Mouse (Mus musculus): Measurements from ENCODE around the gene Babam2.

GRCm38 (mm10) chr5:31949389-31949788 lies 251.9 kb downstream of the Babam2 start:
- TF ChIP-seq CTCF (IDR thresholded peaks at IDR 0.05; ENCODE audit: low read depth, low read length) (no peak), TAL1 (conservative IDR thresholded peaks at IDR 0.05; ENCODE audit: low read depth, low read length) (no peak)
